Mouse (Mus musculus): Measurements from ENCODE around the gene Grik4. TPM values are rescaled to one million over a fixed set of nuclear protein-coding genes. Genes with fewer than 3 reads are reported as not detected.

The Grik4 gene
- total and polyA plus RNA-seq, 3 experiments, result not detected

DNA sequence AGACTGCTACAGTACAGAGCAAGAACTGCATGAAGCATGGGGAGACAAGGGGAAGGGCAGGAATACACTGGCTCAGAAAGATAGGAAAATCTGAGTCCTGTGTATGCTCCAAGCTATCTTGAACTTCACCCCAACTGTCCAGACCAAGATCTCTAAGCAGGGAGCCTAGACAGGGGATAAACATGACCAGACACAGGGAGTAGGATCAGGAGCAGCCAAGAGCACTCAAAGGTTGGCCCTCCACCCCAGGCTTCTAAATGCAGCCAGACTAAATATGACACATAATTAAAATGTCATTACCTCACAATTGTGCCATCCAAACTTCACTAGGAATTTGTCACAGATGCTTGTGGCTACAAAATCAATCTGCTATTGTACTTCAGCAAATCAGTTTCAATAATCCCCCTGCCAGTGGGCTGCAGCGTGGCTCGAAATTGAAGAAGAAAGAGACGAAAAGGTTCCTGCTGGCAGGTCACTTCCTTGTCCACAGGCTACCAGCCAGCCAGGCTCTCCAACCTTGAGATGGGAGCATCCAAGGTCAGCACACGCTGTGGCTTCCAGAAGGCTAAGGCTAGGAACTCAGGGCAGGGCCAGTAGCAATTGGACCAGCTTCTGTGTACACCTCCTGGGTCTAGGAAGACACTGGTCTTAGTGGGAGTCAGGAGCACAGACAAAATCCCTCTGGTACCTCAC is 85.1 kb downstream of the Grik4 start:
- no peak for DNase-seq (ENCODE audit: extremely low read depth)
- TF ChIP-seq POLR2AphosphoS2 (IDR thresholded peaks at IDR 0.05; ENCODE audit: low read depth, low read length), result no peak
- TF ChIP-seq CHD2 (IDR thresholded peaks at IDR 0.05; ENCODE audit: low read length), result no peak
- TF ChIP-seq NELFE (IDR thresholded peaks at IDR 0.05; ENCODE audit: low read depth, low read length), result no peak
- TF ChIP-seq ZMIZ1 (IDR thresholded peaks at IDR 0.05; ENCODE audit: low read depth, low read length), result no peak
- no peak for TF ChIP-seq SMC3 (IDR thresholded peaks at IDR 0.05; ENCODE audit: low read depth, low read length)
- no peak for TF ChIP-seq RAD21 (IDR thresholded peaks at IDR 0.05; ENCODE audit: low read depth, low read length)
- TF ChIP-seq MAZ (IDR thresholded peaks at IDR 0.05; ENCODE audit: low read depth, low read length), result no peak
- no peak for TF ChIP-seq CHD1 (IDR thresholded peaks at IDR 0.05; ENCODE audit: low read depth, low read length)
- no peak for TF ChIP-seq MXI1 (IDR thresholded peaks at IDR 0.05; ENCODE audit: low read depth, low read length)
- TF ChIP-seq ZKSCAN1 (IDR thresholded peaks at IDR 0.05; ENCODE audit: borderline replicate concordance, low read depth, low read length), result no peak
- no peak for TF ChIP-seq PAX5 (IDR thresholded peaks at IDR 0.05; ENCODE audit: low read length)
- no peak for TF ChIP-seq TCF12 (IDR thresholded peaks at IDR 0.05; ENCODE audit: low read depth, low read length)
- TF ChIP-seq CTCF (conservative IDR thresholded peaks at IDR 0.05 in 1 of 2, IDR thresholded peaks at IDR 0.05 in 1 of 2; ENCODE audit: low read depth in 2 of 2, low read length in 2 of 2), result no peak
- no peak for TF ChIP-seq MAFK (IDR thresholded peaks at IDR 0.05; ENCODE audit: insufficient replicate concordance, low read length)
- no peak overlapping the region for H3K4me2 ChIP-seq (ENCODE audit: insufficient read depth, low read depth, poor library complexity, severe bottlenecking)
- no peak overlapping the region for H3K27ac ChIP-seq (ENCODE audit: insufficient read depth, low read depth)
- H3K27me3 ChIP-seq (replicated peaks), result peaks cover 83% of the 10 kb centered on the region
- H3K4me3 ChIP-seq (replicated peaks in 1 of 3; ENCODE audit: low read depth in 2 of 3, low read length in 2 of 3, poor library complexity in 1 of 3), result no peak overlapping the region
- H3K36me3 ChIP-seq (replicated peaks in 1 of 2; ENCODE audit: control insufficient read depth in 1 of 2, insufficient read depth in 1 of 2, low read length in 1 of 2), result no peaks in the 10 kb centered on the region
- dilution Hi-C loops (cut with MboI; ENCODE audit: extremely low pct_ligation_motif_present, extremely low pct_unique_long_range_greater_than_20kb, low sequenced_read_pairs) (no loop called here), in situ Hi-C loops (cut with MboI; ENCODE audit: low pct_ligation_motif_present, low pct_unique_long_range_greater_than_20kb, low sequenced_read_pairs) (no loop called here)
- no peaks in the 10 kb centered on the region for H3K4me1 ChIP-seq (ENCODE audit: control insufficient read depth in 1 of 2, insufficient read depth in 2 of 2)
- no peaks in the 10 kb centered on the region for H3K79me2 ChIP-seq (replicated peaks; ENCODE audit: control insufficient read depth, extremely low read depth, insufficient read depth, poor library complexity, severe bottlenecking)
- no peak overlapping the region for H3K9ac ChIP-seq (ENCODE audit: insufficient read depth, low read depth)
- no peaks in the 10 kb centered on the region for H3K9me3 ChIP-seq (replicated peaks; ENCODE audit: low read length)

DNA sequence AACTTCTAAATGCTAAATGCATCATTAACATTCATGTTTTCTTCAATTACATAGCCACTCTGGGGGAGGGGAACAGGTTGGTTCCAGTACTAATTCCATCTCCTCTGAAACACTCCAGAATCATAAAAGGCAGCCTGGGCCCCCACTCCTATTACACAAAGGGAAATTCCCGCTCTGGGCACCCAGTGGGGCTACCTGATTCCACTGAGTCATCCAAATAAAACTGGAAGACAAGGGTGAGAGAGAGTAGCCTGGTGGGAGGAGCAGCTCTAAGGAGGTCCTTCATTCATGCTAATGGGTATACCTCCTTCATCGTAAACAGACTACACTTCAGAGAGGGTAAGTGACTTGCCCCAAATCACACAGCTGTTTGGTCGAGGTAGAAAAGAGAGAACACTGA is 85.7 kb downstream of the Grik4 start:
- dilution Hi-C loops (cut with MboI; ENCODE audit: extremely low pct_ligation_motif_present, extremely low pct_unique_long_range_greater_than_20kb, low sequenced_read_pairs), result no loop called here
- Histone ChIP-seq H3K4me2 (ENCODE audit: insufficient read depth, low read depth, poor library complexity, severe bottlenecking) (no peak overlapping the region), H3K4me1 (ENCODE audit: control insufficient read depth in 1 of 2, insufficient read depth in 2 of 2) (no peaks in the 10 kb centered on the region), H3K27ac (ENCODE audit: insufficient read depth, low read depth) (no peak overlapping the region), H3K36me3 (replicated peaks in 1 of 2; ENCODE audit: control insufficient read depth in 1 of 2, insufficient read depth in 1 of 2, low read length in 1 of 2) (no peaks in the 10 kb centered on the region), H3K27me3 (replicated peaks) (peaks cover 82% of the 10 kb centered on the region), H3K9me3 (replicated peaks; ENCODE audit: low read length) (no peaks in the 10 kb centered on the region), H3K9ac (ENCODE audit: insufficient read depth, low read depth) (no peak overlapping the region), H3K79me2 (replicated peaks; ENCODE audit: control insufficient read depth, extremely low read depth, insufficient read depth, poor library complexity, severe bottlenecking) (no peaks in the 10 kb centered on the region), H3K4me3 (replicated peaks in 1 of 3; ENCODE audit: low read depth in 2 of 3, low read length in 2 of 3, poor library complexity in 1 of 3) (no peak overlapping the region)
- in situ Hi-C loops (cut with MboI; ENCODE audit: low pct_ligation_motif_present, low pct_unique_long_range_greater_than_20kb, low sequenced_read_pairs), result no loop called here
- no peak for DNase-seq (ENCODE audit: extremely low read depth)
- TF ChIP-seq RAD21 (IDR thresholded peaks at IDR 0.05; ENCODE audit: low read depth, low read length) (no peak), BHLHE40 (IDR thresholded peaks at IDR 0.05; ENCODE audit: low read depth, low read length) (no peak), NELFE (IDR thresholded peaks at IDR 0.05; ENCODE audit: low read depth, low read length) (no peak), ZNF384 (IDR thresholded peaks at IDR 0.05; ENCODE audit: low read depth, low read length) (no peak), MAX (IDR thresholded peaks at IDR 0.05; ENCODE audit: low read length) (no peak), TCF12 (IDR thresholded peaks at IDR 0.05; ENCODE audit: low read depth, low read length) (no peak), MAFK (IDR thresholded peaks at IDR 0.05; ENCODE audit: insufficient replicate concordance, low read length) (no peak), UBTF (IDR thresholded peaks at IDR 0.05; ENCODE audit: low read depth, low read length) (no peak)

Data from CH12.LX (cell line).